Mouse (Mus musculus) B cell, adult 62 days (primary cell): ENCODE results near the gene Gm13178. TPM values are rescaled to one million over a fixed set of nuclear protein-coding genes. Genes with fewer than 3 reads are reported as not detected.

Experiments used
- total RNA-seq: library from RNA; stranded (reverse); gene quantifications from 4 replicates; pipeline ENCODE4 v1.2.4, GENCODE M21; 2023

Gene Gm13178
- not detected in 4 replicates for total RNA-seq

DNA sequence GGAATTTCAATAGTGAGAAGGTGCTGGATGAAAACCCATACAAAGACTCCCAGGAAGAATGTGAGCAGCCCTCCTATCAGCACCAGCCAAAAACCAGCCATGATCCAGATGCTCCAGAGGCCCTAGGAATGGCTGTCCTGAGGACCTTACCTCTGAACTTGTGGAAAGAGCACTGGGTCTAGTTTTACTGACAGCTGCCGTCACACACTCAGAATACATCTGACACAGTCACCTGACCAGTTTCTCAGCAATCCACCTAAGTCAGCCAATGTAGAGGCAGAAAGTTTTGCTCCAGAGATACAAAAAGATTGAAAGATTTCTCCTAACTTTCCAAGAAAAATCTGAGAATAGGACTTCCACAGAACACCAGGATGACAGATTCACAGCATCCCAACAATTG, at the start of gene Gm13178:
Gm13178 (minus strand) TSS at position 101 of the 400 bp plus-strand sequence.

DNA sequence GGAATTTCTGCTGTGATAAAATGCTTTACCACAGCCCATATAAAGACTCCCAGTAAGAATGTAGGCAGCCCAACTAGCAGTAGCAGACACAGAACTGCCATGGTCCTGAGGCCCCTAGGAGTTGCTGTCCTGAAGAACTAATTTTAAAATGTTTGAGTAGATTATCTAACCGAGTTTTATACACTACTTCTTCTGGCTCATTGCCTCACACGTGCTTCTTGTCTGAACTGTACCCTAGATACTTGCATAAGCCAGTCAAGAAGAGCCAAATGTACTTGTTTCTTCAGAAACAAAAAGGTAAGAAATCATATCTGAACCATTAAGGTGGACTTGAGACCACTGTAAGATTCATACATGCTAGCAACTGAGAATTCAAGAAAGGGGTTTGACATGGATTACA, 34.9 kb downstream of the Gm13178 start, which contains the start of gene Gm436:
Gm436 (minus strand) TSS at position 101 of the 400 bp plus-strand sequence.

Other genes with a start within 250 kb of the Gm13178 start
- not detected in 4 replicates for gene 9430007A20Rik, start 201.6 kb downstream of the Gm13178 start, total RNA-seq
- not detected in 4 replicates for gene Gm13124, start 156.3 kb downstream of the Gm13178 start, total RNA-seq
- not detected in 4 replicates for gene Aadacl4, start 107.7 kb downstream of the Gm13178 start, total RNA-seq
- not detected in 4 replicates for gene Gm436, start 35.0 kb downstream of the Gm13178 start, total RNA-seq
- not detected in 4 replicates for gene Gm438, start 65.2 kb upstream of the Gm13178 start, total RNA-seq
- 4.0 to 8.0 TPM (median 6.3 TPM) in 4 replicates for gene Dhrs3, start 171.4 kb upstream of the Gm13178 start, total RNA-seq